In the genomic region with DNA sequence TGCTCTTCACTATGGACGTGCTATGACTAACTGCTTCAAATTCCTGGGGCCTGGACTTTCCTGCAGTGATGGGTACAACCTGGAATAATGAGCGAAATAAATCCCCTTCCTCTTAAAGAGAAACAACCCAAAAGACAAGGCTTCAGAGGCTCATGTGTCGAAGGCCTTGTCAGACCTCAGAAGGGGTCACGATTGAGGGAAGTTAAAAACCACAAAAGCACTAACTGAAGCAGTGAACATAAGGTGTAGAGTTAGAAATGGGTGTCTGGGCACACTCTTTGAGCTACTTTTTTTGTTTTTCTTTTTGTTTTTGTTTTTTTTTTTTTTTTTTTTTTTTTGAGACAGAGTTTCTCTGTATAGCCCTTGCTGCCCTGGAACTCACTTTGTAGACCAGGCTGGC, we compare ENCODE assay signal across 18 mouse cellular contexts.
"Had no signal": no experiment of that assay in that cellular context is flagged by ENCODE, and none has a peak within 500 bp of the region (broad histone marks: within the 10 kb centered on the region; RNA-seq: fewer than 3 reads in every experiment).

No protein-coding gene starts in this region.

- DNase-seq: kidney, adult 18-20 months; kidney, adult 9 months; kidney, postnatal 36 days; layer of hippocampus, postnatal 36 days; liver, embryonic 13.5 days; lung, adult 2 months; lung, postnatal 14 days; lung, postnatal 4 days; midbrain, embryonic 14.5 days; retina, postnatal 1 day; right cerebral cortex, postnatal 25 days; thymus, adult 18-20 months; thymus, postnatal 36 days had no signal

- H3K9ac ChIP-seq: liver, embryonic 13.5 days; neural tube, embryonic 12.5 days; neural tube, embryonic 15.5 days had no signal

- H3K27ac ChIP-seq: kidney, postnatal 0 days; left cerebral cortex, adult 2 months; liver, embryonic 13.5 days; neural tube, embryonic 12.5 days; neural tube, embryonic 15.5 days had no signal

- H3K4me2 ChIP-seq: liver, embryonic 13.5 days; midbrain, embryonic 11.5 days; neural tube, embryonic 12.5 days; neural tube, embryonic 15.5 days had no signal

- H3K4me3 ChIP-seq: left cerebral cortex, adult 2 months; liver, embryonic 13.5 days; neural tube, embryonic 12.5 days; neural tube, embryonic 15.5 days had no signal

- H3K27me3 ChIP-seq: liver, embryonic 13.5 days; neural tube, embryonic 12.5 days; neural tube, embryonic 15.5 days had no signal

- H3K4me1 ChIP-seq: liver, embryonic 13.5 days; neural tube, embryonic 12.5 days; neural tube, embryonic 15.5 days had no signal

- H3K9me3 ChIP-seq: liver, embryonic 13.5 days; neural tube, embryonic 12.5 days; neural tube, embryonic 15.5 days had no signal

- H3K36me3 ChIP-seq: liver, embryonic 13.5 days; neural tube, embryonic 12.5 days; neural tube, embryonic 15.5 days had no signal
